10 mouse cellular contexts compared by ENCODE assay signal in genomic region chr12:99716038-99716610, GRCm38 (mm10).
DNase-seq lines count a peak whose midpoint lies in the region; ATAC-seq and TF ChIP-seq lines count a peak whose summit lies in the region.
"Had no signal": no experiment of that assay in that cellular context is flagged by ENCODE, and none has a peak within 500 bp of the region (broad histone marks: within the 10 kb centered on the region; RNA-seq: fewer than 3 reads in every experiment).

No protein-coding gene starts in this region.

- no peaks in the 10 kb centered on the region for H3K27me3 ChIP-seq in heart, postnatal 0 days (ENCODE audit: control insufficient read depth, insufficient read depth, low read length)
- H3K27me3 ChIP-seq: embryonic facial prominence, embryonic 15.5 days; liver, embryonic 15.5 days had no signal

- H3K36me3 ChIP-seq in heart, postnatal 0 days (replicated peaks; ENCODE audit: control insufficient read depth, insufficient read depth, low read length), result no peaks in the 10 kb centered on the region
- H3K36me3 ChIP-seq: embryonic facial prominence, embryonic 15.5 days; liver, embryonic 15.5 days had no signal

- TF ChIP-seq EP300 in heart, postnatal 0 days (IDR thresholded peaks at IDR 0.05; ENCODE audit: low read depth), result no peak

- 45% methylated on average over 8 of the region's 8 CpGs for WGBS in heart, postnatal 0 days

- peak overlapping the region; percentile 77 for H3K27ac ChIP-seq in heart, postnatal 0 days (ENCODE audit: low read depth)
- H3K27ac ChIP-seq: embryonic facial prominence, embryonic 15.5 days; liver, embryonic 15.5 days had no signal

- ATAC-seq in heart, postnatal 0 days (ENCODE audit: insufficient read depth, low read depth), result peak; percentile 62

- no peak for TF ChIP-seq CTCF in heart, postnatal 0 days (IDR thresholded peaks at IDR 0.05; ENCODE audit: low read depth)

- H3K4me2 ChIP-seq in heart, postnatal 0 days (ENCODE audit: low read depth, low read length), result no peak overlapping the region
- H3K4me2 ChIP-seq: embryonic facial prominence, embryonic 15.5 days; liver, embryonic 15.5 days had no signal

- H3K9me3 ChIP-seq in heart, postnatal 0 days (replicated peaks; ENCODE audit: control insufficient read depth, low read length), result no peaks in the 10 kb centered on the region
- H3K9me3 ChIP-seq: embryonic facial prominence, embryonic 15.5 days; liver, embryonic 15.5 days had no signal

- H3K4me1 ChIP-seq in heart, postnatal 0 days (ENCODE audit: control insufficient read depth, insufficient read depth), result peaks cover 27% of the 10 kb centered on the region
- H3K4me1 ChIP-seq: embryonic facial prominence, embryonic 15.5 days; liver, embryonic 15.5 days had no signal

- H3K9ac ChIP-seq in heart, postnatal 0 days (replicated peaks; ENCODE audit: low read depth, low read length), result no peak overlapping the region
- H3K9ac ChIP-seq: embryonic facial prominence, embryonic 15.5 days; liver, embryonic 15.5 days had no signal

- DNase-seq in lung, postnatal 10 days, result peak; percentile 31
- DNase-seq in lung, adult 18-20 months, result no peak
- peak; percentile 34 for DNase-seq in embryo, embryonic 11 days
- DNase-seq in heart, postnatal 0 days (ENCODE audit: low spot score), result peak; percentile 8
- DNase-seq in right cerebral cortex, postnatal 10 days (ENCODE audit: low spot score in 2 of 2), result peak; percentile 63 to 82
- DNase-seq in natural killer cell, adult 2 months (ENCODE audit: low spot score in 2 of 2), result no peak
- no peak for DNase-seq in ovary, postnatal 36 days (ENCODE audit: low spot score)
- no peak for DNase-seq in B cell, adult 2 months

- no peak overlapping the region for H3K4me3 ChIP-seq in heart, postnatal 0 days (ENCODE audit: low read depth, low read length)
- H3K4me3 ChIP-seq: embryonic facial prominence, embryonic 15.5 days; liver, embryonic 15.5 days had no signal

Comparison
In these comparisons a context has a peak if more than half of its experiments do, and no peak if none do; other contexts are left out.
1. DNase-seq: peak in lung, postnatal 10 days (single experiment), embryo, embryonic 11 days (single experiment), heart, postnatal 0 days (single experiment) and right cerebral cortex, postnatal 10 days (2 of 2); none in lung, adult 18-20 months (0 of 2), natural killer cell, adult 2 months (0 of 2), ovary, postnatal 36 days (single experiment) and B cell, adult 2 months (0 of 2).